Mouse (Mus musculus) heart, embryonic 14.5 days (tissue): Measurements from ENCODE around the gene Ube2g1. TPM values are rescaled to one million over a fixed set of nuclear protein-coding genes. Genes with fewer than 3 reads are reported as not detected.

Source experiments
- ATAC-seq: fragments of 200-750 bp; cut with Nextera tagmentation; 2 replicates; pipeline ENCODE4 v1.8.0; 2017; ENCODE audit warnings: low read depth, moderate TSS enrichment; ENCODE audit not compliant: insufficient number of reproducible peaks, insufficient read depth, low FRiP score
- H3K27ac ChIP-seq, 2 experiments: fragments of 200-500 bp in 1 of 2; fragments of 300-500 bp in 1 of 2; sonication (generic) in 1 of 2; replicated peaks in 1 of 2; 2 replicates each; pipeline ENCODE4 v1.5.1; 2012 to 2014; ENCODE audit warnings: low read depth in 2 of 2, low read length in 2 of 2, control low read depth in 1 of 2, mild to moderate bottlenecking in 1 of 2, mixed read lengths in 1 of 2; ENCODE audit not compliant: control insufficient read depth in 1 of 2, insufficient read depth in 1 of 2
- H3K27me3 ChIP-seq: fragments of 300-500 bp; sonication (generic); 2 replicates; pipeline ENCODE4 v1.6.1; 2014; ENCODE audit warnings: mild to moderate bottlenecking, low read length, control low read depth; ENCODE audit not compliant: control insufficient read depth, insufficient read depth
- H3K36me3 ChIP-seq: fragments of 300-500 bp; sonication (generic); 2 replicates; pipeline ENCODE4 v1.6.1; 2014; ENCODE audit warnings: mild to moderate bottlenecking, control low read depth, low read length, mixed read lengths; ENCODE audit not compliant: control insufficient read depth, insufficient read depth
- H3K4me1 ChIP-seq, 2 experiments: fragments of 200-500 bp in 1 of 2; fragments of 300-500 bp in 1 of 2; sonication (generic) in 1 of 2; 2 replicates each; pipeline ENCODE4 v1.6.1; 2012 to 2014; ENCODE audit warnings: low read length in 2 of 2, control low read depth in 1 of 2, mixed read lengths in 1 of 2; ENCODE audit not compliant: control insufficient read depth in 2 of 2, insufficient read depth in 2 of 2
- H3K4me2 ChIP-seq: fragments of 300-500 bp; sonication (generic); 2 replicates; pipeline ENCODE4 v1.6.1; 2014; ENCODE audit warnings: mild to moderate bottlenecking, low read length
- H3K4me3 ChIP-seq, 2 experiments: fragments of 200-500 bp in 1 of 2; fragments of 300-500 bp in 1 of 2; sonication (generic) in 1 of 2; 2 replicates each; pipeline ENCODE4 v1.5.1; 2012 to 2014; ENCODE audit warnings: low read length in 2 of 2, mild to moderate bottlenecking in 2 of 2, control low read depth in 1 of 2, low read depth in 1 of 2, moderate library complexity in 1 of 2; ENCODE audit not compliant: control insufficient read depth in 1 of 2, insufficient read depth in 1 of 2
- H3K9ac ChIP-seq: fragments of 300-500 bp; sonication (generic); 2 replicates; pipeline ENCODE4 v1.6.1; 2014; ENCODE audit warnings: mild to moderate bottlenecking, low read length
- H3K9me3 ChIP-seq: fragments of 300-500 bp; sonication (generic); 2 replicates; pipeline ENCODE4 v1.6.1; 2016; ENCODE audit warnings: low read length, control low read depth; ENCODE audit not compliant: control insufficient read depth
- WGBS: fragments of 180-500 bp; shearing (Covaris S2); extraction: QIAGEN DNeasy Blood & Tissue Kit; methylation state at CpG from one replicate; pipeline ENCODE4 v1.1.7; 2014; 5-methylcytosine and 5-hydroxymethylcytosine counted together
- polyA plus RNA-seq: library from polyadenylated mRNA; unstranded; fragments of >200 nt; fragmentation: Nextera tagmentation; extraction: Ambion mirVana; gene quantifications from 2 replicates; pipeline ENCODE4 v1.2.1, GENCODE M21; 2014

Gene Ube2g1
- polyA plus RNA-seq, 1 experiment from 2014 or later, result 65.4 TPM

DNA sequence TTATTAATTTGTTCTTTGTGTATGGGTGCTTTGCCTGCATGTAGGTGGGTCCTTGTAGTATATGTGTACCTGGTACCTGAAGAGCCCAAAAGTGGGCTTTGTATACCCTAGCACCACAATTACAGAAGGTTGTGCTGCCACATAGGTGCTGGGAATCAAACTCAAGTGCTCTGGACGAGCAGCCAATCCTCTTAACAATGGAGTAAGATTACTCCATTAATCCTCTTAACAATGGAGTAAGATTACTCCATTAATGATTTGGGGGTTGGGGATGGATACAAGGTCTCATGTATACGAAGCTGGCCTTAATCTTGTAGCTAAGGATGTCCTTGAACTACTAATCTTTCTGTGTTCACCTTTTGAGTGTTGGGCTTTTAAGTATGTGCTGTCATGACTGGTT is 68.2 kb downstream of the Ube2g1 start:
- no peak overlapping the region for H3K4me3 ChIP-seq
- no peak overlapping the region for H3K9ac ChIP-seq
- H3K4me2 ChIP-seq, result no peak overlapping the region
- H3K36me3 ChIP-seq, result 0 out of 2 replicates have a peak, but pooled peaks cover 15% of the 10 kb centered on the region
- H3K27ac ChIP-seq, result no peak overlapping the region
- no peaks in the 10 kb centered on the region; a peak in 2 of 4 replicates for H3K4me1 ChIP-seq
- no peaks in the 10 kb centered on the region for H3K27me3 ChIP-seq
- no peak for ATAC-seq
- WGBS, result 49% methylated on average over 2 of the region's 2 CpGs
- H3K9me3 ChIP-seq, result no peaks in the 10 kb centered on the region

DNA sequence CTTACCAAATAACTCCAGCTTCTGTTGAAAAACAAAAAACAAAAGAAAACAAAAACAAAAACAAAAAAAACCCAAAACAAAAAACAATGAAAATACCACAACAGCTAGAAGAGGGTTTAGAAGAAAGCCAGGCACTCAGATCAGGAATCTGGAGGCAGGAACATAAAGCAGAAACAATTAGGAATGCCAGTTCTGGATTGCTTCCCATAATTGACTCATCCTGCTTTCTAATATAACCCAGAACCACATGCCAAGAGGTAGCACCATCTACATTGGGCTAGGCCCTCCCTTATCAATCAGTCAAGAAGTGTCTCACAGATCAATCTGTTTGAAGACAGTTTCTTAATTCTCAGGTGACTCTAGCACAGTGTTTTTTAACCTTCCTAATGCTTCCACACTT is 73.6 kb downstream of the Ube2g1 start:
- H3K4me2 ChIP-seq, result no peak overlapping the region
- H3K4me3 ChIP-seq, result no peak overlapping the region
- no peaks in the 10 kb centered on the region for H3K4me1 ChIP-seq
- no peaks in the 10 kb centered on the region for H3K9me3 ChIP-seq
- no peak overlapping the region for H3K27ac ChIP-seq
- peaks cover 46% of the 10 kb centered on the region for H3K36me3 ChIP-seq
- no peak overlapping the region for H3K9ac ChIP-seq
- no peaks in the 10 kb centered on the region for H3K27me3 ChIP-seq
- no peak for ATAC-seq

DNA sequence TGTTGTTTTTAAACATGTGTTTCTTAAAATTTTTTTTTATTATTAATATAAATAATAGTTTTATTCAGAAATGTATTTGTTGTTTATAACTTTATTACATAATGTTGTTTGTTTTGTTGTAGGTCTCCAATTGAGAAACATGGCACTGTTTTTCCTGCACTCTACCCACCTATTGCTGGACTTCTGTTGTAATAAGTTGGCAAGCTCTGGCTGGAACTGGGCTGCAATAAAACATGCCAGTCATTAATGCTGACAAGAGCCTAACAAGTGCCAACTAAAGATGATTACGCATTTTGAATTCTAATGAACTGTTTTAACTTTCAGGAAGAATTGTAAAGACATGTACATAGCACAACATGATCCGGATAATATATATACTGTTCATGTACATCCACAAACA is 76.3 kb downstream of the Ube2g1 start:
- 94% methylated on average over 2 of the region's 2 CpGs for WGBS
- no peaks in the 10 kb centered on the region for H3K27me3 ChIP-seq
- H3K4me3 ChIP-seq, result no peak overlapping the region
- no peak for ATAC-seq
- no peaks in the 10 kb centered on the region for H3K9me3 ChIP-seq
- no peak overlapping the region for H3K9ac ChIP-seq
- H3K27ac ChIP-seq, result no peak overlapping the region
- peaks cover 48% of the 10 kb centered on the region for H3K36me3 ChIP-seq
- no peaks in the 10 kb centered on the region for H3K4me1 ChIP-seq
- no peak overlapping the region for H3K4me2 ChIP-seq

DNA sequence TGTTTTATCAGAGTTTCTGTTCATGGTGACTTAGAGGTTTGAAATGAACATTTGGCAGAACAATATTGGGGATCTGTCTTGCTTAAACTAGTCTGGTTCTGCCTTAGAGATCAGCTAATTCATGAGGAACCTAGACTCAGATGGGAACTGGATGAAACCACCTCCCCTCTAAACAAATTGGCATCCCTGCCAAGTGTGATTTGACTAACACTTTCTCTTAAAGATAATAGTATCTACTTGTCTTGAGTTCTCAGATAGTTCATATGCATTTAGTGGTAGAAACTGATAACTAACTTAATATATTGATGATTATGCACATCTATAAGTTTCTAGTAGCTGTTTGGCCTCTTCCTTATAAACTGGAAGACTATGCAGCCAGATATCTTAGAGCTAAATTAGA is 79.6 kb downstream of the Ube2g1 start:
- ATAC-seq, result no peak
- Histone ChIP-seq H3K36me3 (peaks cover 26% of the 10 kb centered on the region), H3K4me1 (peaks cover 3 to 15% of the 10 kb centered on the region in 2 experiments), H3K4me2 (no peak overlapping the region), H3K27ac (no peak overlapping the region), H3K9me3 (no peaks in the 10 kb centered on the region), H3K27me3 (no peaks in the 10 kb centered on the region), H3K9ac (no peak overlapping the region), H3K4me3 (no peak overlapping the region)

DNA sequence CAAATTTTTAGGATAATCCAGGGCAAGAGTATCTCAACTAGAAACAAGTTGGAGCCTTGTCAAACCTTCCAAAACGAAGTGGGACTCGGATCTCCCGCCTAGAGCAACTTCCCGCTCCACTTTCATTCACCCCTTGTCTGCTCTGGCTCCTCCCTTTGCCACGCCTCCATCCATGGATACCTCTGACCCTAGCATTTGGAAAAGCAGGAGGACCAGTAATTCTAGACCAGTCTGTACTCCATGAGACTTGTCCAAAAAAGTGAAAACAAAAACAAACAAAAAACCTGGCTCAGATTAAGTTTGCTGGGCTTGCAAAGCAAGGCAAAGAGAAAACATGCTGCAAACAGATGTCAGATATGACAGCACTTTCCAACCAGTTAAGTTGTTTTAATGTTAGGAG is 81.2 kb downstream of the Ube2g1 start:
- ATAC-seq, result no peak
- Histone ChIP-seq H3K9ac (no peak overlapping the region), H3K36me3 (peaks cover 19% of the 10 kb centered on the region), H3K4me1 (peaks cover 3 to 23% of the 10 kb centered on the region in 2 experiments), H3K27ac (no peak overlapping the region), H3K9me3 (no peaks in the 10 kb centered on the region), H3K4me3 (no peak overlapping the region), H3K4me2 (no peak overlapping the region), H3K27me3 (no peaks in the 10 kb centered on the region)
- WGBS, result 19% methylated on average over 5 of the region's 5 CpGs

DNA sequence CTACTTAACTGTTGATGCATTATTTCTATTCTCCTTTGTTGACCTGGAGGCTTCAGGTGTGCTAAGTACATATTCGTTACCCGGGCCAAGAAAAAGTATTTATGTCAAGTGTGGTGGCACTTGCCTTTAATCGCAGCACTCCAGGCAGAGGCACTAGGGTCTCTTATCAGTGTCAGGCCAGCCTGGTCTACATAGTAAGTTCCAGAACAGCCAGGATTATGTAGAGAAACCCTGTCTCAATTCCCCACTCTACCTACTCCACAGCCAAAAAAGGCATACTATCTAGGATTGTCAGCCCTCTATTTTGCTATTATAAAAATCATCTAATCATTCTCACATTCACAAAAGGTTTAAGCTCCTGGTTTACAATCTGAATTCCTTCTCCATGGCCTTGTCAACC is 82.0 kb downstream of the Ube2g1 start:
- ATAC-seq, result no peak
- H3K27ac ChIP-seq, result 0 out of 4 replicates have a peak overlapping the region, but pooled peaks of 1 of the 2 experiments have one; percentile 19

DNA sequence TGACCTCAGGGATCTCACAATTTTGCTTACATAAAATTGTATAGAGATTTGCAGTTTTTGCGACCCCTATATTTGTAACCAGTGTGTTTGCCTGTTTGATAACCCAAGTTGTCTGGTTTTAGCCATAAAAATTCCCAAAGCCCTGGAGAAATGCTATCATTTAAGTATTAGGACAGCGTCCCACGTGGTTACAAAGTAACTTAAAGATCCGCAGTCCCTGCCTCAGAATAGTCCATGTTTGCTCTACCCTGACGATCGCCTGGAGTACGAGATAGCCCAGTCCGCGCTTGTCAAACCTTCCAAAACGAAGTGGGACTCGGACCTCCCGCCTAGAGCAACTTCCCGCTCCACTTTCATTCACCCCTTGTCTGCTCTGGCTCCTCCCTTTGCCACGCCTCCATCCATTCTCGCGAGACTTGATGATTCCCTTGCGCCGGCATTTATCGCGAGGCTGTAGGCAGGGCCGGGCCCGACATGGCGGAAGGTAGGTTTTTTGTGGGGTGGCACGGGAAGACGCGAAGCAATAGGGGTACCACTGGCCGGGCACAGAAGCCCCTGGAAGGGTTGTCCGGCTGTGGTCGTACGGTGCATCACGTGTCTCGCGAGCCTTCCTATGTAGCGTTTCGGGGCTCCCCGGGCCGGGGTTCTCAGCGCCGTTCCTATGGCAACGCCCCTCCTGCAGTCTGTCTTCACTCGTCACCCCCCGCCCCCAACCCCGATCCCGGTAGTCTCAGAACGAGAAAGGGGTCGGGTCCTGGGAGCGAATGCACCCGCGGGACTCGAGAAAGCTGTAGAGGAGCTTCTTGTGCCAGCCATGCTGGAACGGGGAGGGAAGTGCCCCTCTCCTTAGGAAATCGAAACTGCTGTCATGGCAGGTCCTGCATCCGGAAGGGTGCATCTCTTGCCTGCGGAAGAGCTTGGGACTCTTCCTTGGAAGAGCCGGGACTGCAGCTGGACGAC is 82.7 kb downstream of the Ube2g1 start, which contains the start of gene Ankfy1:
TSS of gene Ankfy1 (plus strand) at position 456 of the 960 bp plus-strand sequence.
- peak within 1 kb of the TSS; percentile 87 for H3K9ac ChIP-seq
- peaks cover 12% of the 10 kb centered on the region; the same call in 1 of the 2 replicates for H3K36me3 ChIP-seq
- H3K27ac ChIP-seq, result peak within 1 kb of the TSS; percentile 77
- H3K9me3 ChIP-seq, result no peaks in the 10 kb centered on the region
- ATAC-seq, result peak; percentile 96
- H3K4me3 ChIP-seq, result peak within 1 kb of the TSS; percentile 89 to 93
- peak within 1 kb of the TSS; percentile 94 for H3K4me2 ChIP-seq
- peaks cover 3 to 23% of the 10 kb centered on the region in 2 experiments for H3K4me1 ChIP-seq
- under 1% methylated on average over 56 of the region's 56 CpGs for WGBS
- no peaks in the 10 kb centered on the region for H3K27me3 ChIP-seq

More for the DNA sequence above, 82.0 kb downstream of the Ube2g1 start:
- Histone ChIP-seq H3K4me2 (peak overlapping the region; percentile 79), H3K9me3 (no peaks in the 10 kb centered on the region), H3K4me3 (peak overlapping the region in 1 of 2 experiments; percentile 89; a peak in 2 of 4 replicates), H3K27me3 (no peaks in the 10 kb centered on the region), H3K36me3 (peaks cover 15% of the 10 kb centered on the region; the same call in 1 of the 2 replicates), H3K4me1 (peaks cover 3 to 23% of the 10 kb centered on the region in 2 experiments), H3K9ac (peak overlapping the region; percentile 87)
- 33% methylated on average over 3 of the region's 3 CpGs for WGBS
